Mouse (Mus musculus): ENCODE results near the gene Kif6.
A peak's percentile ranks its signal among the peaks of the same experiment; 100 is the strongest.

Kif6 gene

DNA sequence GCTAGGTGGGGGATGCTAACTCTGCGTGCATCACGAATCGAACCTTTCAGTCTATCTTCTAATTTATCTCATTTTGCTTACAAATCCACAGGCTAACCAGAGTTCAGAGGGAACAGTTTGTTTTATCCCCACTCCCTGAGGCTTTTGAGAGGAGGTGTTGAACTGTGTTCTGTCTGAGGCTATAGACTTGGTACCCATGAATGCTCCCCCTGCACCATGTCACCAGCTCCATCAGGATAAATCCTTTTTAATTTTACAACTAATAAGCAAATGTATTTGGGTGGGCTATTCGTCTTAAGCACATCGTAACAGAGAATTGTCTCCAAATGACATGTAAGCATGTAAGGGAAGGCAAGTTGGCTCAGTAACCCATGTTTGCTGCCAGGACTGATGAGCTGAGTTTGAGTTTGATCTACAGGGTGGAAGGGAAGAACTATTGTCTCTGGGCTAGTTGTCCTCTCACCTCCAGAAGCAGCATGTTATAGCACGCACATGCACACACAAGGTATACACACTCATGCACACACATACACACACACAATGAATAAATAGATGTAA is 122.4 kb downstream of the Kif6 start:
- no peak for DNase-seq (ENCODE audit: low read depth, low spot score)

DNA sequence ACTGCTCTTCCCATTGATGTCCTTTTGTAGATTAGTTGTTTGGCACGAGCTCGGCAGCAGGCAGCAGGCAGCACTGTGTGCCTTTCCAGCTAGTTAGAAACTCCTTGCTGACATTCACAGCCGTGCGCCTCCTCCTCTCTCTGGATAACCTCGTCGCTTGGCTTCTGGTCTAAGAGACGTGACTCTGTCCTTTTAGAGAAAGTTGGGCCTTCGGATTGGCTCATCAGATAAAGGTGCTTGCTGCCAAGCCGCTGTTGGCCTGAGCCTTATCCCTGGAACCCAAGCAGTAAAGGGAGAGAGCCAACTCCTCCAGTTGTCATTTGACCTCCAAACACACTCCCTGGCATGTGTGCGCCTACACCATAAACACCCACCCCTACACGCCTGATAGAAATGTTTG is 123.4 kb downstream of the Kif6 start:
- DNase-seq (ENCODE audit: low read depth, low spot score), result peak; percentile 16

DNA sequence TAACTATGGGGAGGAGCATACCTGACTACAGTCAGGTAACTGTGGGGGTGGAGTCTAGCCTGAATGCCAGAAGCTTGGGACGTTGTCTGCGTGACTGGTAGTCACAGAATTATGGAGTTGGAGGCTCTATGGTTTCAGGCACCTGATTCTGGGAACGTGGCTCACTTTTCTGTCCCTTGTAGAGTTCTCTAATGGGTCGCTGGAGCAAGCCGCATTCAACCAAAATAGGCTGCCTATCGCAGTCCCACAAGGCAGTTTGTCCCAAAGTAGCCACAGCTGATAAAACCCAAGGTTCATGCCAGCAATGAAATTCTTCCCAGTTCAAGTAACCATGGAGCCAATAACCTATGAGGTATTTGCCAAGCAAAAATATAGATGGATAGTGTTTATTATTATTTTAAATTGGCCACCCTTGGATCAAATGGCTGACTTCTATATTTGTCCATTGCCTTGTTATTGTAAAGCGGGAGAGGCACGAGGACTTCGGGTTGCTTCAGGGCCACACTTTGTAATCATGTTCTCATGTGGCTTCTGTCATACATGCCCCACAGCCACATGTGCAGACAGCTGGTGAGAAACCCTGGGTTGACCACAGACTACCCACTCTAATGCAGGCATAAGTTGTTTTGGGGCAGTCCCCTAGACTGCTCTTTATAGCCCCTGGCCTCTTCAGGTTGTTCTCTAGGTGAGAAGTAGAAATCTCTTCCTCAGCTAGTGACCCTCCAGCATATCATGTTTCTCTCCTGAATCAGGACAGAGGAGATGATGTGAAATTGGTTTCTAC is 125.2 kb downstream of the Kif6 start:
- DNase-seq (ENCODE audit: low read depth, low spot score), result no peak

DNA sequence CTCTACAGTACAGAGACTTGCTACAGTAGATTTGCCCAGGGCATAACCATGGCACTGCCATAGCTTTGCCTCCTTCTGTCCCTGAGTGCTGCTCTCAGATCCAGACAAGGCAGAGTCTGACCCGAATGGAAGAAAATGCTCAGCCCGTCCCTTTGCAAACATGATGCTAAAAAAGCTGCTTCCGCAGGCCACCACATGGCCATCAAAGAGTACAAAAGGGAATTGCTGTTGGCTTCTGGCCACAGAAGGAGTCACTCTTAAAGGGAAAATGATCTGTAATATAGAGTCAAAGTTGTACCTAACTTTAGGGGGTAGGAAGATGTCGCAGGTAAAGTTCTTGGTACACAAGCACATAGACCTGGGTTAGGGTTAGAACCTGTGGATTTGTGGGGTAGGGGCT is 126.2 kb downstream of the Kif6 start:
- no peak for DNase-seq (ENCODE audit: low read depth, low spot score)

DNA sequence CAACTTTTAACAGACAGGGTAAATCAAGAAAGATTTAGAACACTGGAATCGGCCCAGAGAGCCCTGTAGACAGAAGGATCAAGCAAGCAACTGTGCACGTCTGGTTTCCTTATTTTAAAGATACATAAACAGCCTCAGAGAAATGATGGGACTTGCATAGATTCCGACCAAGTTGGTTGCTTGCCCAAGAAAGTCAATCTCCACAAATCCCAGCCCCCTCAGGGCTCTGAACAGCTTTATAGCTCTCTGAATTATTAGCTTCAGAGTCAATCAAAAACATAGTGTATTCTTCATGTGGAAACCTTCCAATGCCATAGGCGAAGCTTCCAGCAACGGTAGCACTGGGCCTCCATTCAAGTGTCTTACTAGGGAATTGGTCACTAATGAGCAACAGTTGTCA is 127.0 kb downstream of the Kif6 start:
- DNase-seq (ENCODE audit: low read depth, low spot score), result no peak

DNA sequence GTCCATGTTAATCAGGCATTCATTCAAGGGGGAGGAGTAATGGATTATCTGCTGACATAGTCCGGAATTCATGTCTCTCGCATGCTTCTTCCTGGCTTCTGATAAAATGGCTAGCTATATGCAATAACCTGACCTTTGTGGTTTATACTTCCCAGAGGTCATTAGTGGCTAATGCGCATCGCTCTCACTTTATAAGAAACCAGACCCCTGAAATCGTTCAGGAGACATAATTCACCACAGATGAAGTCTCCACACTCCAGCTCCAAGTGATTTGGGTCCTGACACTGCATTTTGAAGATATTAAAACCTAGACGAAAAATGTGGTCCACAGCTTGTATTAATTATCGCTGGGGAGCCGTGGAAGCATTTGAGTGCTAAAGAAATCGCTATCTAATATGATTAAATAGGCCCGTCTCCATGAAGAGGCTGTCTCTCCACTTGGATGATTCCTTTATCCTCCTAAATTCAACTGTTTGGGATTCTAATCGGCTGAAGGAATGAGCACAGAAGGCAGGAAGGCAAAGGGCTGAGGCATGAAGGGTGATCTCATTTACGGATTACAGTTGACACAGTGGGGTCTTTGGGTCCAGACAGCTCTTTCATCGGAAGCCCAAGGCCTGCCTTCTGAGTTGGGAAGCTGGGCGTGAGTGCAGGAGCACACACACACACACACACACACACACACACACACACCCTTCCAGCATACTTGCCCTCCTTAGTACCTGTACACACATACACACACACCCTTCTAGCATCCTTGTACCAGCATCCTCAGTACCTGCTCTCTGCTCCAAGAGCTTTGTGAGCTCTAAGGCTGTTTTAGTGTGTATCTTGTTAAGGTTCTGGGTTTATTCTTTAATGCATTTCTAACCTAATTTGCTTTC is 128.9 kb downstream of the Kif6 start:
- DNase-seq (ENCODE audit: low read depth, low spot score), result no peak

DNA sequence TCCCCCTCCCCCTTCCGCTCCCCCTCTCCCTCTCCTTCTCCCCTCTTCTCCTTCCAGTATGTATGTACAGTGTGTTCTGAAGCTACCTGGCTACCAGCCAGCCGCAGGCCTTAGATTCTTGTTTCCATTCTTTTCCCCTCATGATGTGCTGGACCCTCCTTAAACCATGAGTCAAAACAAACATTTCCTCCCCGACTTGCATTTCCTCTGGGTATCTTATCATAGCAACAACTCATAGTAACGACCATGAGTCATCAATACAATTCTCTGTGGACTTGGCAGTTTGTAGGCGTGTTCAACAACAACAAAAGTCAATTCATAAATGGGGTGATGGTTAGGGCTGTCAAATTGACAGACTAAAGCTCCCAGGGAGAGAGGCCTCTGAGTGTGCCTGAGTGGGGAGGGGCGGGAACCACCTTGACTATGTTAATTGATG is 136.0 kb downstream of the Kif6 start:
- no peak for DNase-seq (ENCODE audit: low read depth, low spot score)

DNA sequence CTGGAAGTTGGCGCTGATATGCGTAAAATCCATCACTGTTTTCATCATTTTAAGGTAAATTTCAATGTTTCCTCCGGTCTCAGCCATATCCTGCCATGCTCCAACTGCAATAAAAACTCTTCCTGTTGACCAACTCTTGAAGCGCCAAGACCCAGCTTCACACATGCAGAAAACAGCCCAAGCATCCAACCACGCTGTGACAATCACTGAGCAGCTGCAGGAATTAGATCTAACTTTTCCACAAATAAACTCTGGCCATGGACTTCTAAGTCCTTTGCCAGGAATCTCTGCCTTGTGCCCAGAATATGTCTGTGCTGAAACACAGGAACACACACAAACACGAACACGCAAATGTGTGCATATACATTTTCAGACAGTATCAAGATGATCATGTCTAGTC is 138.9 kb downstream of the Kif6 start:
- no peak for DNase-seq (ENCODE audit: low read depth, low spot score)

DNA sequence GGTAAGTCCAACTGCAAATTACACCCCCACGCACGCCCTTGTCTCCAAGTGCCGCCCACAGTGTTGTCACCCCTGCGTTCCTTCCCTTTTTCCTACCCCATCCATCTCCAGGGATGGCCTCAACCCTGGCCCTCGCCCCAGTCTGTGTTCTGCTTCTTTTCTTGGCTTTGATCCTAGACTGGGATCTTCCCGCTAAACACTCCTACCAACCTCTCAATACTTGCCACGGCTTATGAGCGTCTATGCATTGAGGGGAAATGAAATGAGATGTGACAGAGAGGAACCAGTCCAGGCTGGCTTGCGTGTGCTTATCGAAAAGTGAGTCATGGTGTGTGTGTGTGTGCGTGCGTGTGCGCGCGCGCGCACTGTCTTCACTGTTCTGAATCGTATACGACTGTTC is 141.9 kb downstream of the Kif6 start:
- peak; percentile 26 for DNase-seq (ENCODE audit: low read depth, low spot score)

DNA sequence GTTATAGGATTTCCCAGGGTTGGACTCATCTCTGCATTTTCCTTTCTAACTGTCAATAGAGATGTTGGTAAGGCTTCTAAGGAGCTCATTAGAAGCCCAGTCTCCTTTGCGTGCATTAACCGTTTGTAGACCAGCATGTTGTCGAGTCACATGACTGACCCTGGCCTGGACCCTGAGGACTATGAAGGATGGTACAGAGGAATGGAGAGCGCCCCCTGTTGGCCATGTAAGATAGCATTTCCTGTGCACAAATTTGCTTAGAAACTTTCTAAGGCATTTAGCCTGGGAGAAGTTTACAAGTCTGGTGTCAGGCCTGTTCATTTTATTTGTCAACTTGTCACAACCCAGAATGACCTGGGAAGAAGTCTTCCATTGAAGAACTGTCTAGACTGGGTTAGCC is 144.1 kb downstream of the Kif6 start:
- DNase-seq (ENCODE audit: low read depth, low spot score), result no peak

DNA sequence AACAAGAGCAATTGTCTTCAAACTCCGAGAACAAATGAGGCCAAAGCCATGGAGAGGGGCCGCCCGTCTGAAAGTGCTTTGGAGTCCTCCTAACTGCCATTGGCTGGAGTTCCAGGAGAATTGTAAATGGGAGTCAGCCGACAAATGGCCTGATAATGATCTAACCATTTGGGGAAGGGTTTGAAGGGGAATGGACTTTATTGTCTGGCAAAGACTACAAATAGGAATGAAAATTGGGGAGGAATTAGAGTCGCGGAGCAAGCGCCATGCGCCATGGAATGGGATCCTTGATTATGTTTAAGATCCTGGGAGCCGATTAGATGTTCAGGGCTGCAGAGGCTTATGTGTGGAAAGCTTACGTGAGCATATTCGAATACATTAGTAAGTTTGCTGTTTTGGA is 146.3 kb downstream of the Kif6 start:
- DNase-seq (ENCODE audit: low read depth, low spot score), result no peak

DNA sequence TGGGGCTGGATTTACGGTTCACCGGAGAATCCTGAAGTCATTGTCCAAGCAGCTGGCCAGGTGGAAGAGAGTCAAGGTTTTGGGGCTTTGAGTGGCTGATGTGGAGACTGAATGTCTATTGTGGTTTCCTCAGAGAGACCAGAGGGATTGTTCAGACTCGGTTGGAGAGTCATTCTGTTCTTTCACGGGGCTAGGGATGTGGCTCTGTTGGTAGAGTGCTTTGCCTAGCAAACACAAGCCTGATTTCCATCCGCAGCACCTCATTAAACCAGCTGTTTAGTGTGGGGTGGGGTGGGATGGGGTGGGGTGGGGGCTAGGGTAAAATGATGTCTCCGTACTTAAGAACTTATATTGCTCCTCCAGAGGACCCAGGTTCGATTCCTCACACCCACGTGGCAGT is 146.9 kb downstream of the Kif6 start:
- DNase-seq (ENCODE audit: low read depth, low spot score), result no peak

DNA sequence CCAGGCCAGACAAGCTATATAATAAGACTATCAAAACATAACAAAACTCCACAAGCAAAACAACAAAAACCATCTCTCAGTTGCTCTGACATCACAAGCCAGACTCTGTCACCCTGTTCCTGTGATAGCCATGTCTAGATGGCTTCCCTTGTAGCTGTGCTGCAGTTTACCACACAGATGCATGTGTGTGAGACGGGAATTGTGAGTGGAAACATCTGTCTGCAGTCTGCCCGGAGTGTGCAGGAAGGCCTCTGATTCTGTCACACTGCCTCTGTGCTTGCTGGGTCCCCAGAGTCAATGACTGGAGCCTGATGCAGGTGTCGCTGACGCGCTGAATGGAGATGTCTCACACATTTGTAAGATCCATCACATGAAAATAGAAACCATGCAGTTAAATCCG is 150.0 kb downstream of the Kif6 start:
- DNase-seq (ENCODE audit: low read depth, low spot score), result no peak

DNA sequence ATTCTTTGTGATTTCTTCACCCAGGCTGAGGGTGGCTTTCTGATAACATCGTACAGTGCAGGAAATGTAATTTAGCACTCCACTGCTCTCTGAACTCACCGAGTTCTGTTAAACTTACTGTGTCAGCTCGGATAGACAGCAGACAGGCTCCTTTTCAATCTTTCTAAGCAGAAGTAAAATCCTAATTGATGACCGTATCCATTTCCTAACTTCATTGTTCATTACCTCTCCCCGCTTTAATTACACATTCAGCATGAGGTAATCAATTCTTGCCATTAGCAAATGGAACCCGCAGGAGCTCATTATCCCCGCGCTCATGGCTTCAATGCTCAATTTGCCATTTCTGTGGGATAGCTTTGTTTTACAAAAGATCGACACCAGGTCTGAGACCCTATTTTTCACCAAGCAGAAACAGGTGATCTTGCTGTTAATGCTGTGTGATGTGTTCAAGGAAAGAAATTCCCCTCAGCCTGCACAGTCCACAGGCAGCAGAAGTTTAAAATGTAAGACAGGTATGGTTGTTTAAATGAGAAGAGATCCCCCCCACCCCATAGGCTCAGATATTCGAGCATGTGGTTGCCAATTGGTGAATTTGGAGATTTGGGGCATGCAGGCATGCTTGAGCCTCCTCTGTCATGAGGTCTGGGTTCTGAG is 152.9 kb downstream of the Kif6 start:
- DNase-seq (ENCODE audit: low read depth, low spot score), result no peak

DNA sequence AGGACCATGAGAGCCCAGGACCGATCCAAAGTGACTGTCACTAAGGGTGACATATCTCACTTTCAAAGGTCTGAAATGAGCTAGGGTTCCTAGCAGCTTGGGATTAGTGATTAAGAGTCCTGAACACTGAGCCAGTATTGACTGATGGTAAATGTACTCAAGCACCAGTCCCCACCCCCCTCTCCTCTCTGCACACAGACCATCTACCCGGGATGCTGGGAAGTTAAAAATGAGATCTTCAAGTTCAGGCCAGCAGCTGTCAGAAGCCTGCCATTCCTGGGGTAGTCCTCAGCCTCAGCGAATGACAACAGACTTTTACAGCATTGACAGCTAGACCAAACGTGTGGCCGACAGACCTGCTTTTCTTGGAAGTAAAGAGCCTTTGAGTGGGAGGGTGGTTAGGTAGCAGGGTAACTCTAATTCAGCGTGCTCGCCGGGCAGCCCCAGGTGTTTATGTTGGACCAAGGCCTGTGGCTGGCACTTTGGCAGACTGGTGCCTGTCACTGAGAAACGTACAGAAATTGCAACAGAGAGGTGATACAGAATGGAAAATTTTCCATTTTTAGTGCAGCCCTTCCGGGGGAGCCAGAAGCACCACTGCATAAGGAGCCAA is 156.9 kb downstream of the Kif6 start:
- DNase-seq (ENCODE audit: low read depth, low spot score), result no peak

DNA sequence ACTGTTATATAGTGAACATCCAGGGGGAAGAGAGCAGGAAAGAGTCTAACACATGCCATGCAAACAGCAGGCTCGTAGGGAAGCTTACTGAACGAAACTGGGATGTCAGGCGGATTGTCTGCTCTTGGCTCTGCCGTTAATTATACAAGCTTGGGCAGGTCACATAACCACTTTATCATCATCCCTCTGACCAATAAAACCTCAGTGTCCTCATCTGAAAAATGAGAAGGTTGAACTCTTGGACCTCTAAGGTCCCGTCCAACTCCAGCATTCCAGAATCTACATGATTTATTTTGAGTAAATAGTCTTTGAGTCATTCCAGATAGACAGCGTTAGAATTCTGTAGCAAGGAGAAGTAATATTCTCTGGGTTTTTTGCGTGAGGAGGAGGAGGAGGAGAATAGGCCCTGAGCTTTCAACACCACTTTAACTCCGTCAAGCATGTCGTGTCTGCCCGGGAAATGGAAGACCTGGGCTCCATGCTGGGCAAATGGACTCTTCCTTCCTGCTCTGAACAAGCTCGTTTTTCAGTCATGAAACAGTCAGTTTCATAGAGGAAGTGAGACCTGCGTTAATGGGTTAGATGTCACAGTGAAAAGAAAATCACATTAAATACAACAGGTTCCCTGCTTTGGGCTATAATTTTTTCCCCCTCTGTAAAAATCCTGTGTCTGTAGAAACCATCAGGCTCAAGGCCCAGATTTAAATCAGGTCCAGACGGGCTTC is 162.3 kb downstream of the Kif6 start:
- DNase-seq (ENCODE audit: low read depth, low spot score), result no peak

DNA sequence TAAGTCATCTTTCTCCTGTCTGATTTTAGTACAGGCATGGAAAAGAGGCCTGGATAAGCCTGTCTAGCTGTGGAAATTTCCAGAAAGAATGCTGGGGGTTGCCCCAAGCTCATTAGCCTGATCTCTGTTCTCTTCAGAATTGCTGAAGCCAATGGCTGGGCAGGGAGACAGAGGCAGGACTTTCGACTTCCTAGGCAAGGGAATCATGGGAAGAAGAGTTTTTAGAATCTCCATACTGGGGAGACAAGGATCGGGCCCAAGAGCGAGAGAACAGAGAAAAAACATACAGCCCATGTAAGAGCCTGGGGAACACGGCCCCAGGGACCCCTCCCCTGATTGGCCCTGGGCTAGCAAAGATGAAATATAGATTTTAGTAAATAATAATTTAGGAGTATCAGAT is 164.1 kb downstream of the Kif6 start:
- DNase-seq (ENCODE audit: low read depth, low spot score), result no peak

DNA sequence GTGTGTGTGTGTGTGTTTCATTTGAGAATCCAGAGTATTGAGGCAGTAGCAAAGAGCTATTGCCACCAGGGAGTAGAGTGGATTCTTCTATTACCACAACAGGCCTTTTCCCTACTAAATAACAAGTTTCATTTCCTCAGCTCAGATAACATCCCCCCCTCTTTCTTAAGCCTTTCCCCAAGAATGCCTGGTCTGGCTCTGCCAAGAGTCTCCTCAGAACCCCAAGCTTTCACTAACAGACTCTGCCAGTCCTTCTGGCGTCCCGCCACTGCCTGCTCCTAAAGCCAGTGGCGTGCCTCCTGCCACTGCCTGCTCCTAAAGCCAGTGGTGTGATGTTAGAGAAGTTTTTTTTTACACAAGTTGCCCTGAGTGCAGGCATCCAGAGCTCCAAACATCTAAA is 164.6 kb downstream of the Kif6 start:
- no peak for DNase-seq (ENCODE audit: low read depth, low spot score)

DNA sequence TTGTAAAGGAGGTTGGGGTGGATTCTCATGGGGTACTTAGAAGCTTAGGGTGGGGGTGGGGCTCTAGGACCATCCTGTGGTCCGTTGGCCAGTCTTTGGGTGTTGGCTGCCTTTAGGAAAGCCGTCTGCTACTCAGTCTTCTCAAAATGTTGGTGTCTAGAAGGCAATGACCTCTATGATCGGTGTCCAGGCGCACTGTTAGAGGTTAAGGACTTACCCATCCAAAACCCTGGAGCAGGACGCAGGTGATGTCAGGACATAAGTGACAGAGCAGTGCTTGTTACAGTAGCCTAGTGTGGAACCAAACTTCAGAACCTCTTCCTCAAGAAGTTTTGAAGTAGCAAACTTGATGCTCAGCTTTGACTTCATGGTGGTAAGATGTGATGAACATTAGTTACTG is 170.9 kb downstream of the Kif6 start:
- no peak for DNase-seq (ENCODE audit: low read depth, low spot score)

DNA sequence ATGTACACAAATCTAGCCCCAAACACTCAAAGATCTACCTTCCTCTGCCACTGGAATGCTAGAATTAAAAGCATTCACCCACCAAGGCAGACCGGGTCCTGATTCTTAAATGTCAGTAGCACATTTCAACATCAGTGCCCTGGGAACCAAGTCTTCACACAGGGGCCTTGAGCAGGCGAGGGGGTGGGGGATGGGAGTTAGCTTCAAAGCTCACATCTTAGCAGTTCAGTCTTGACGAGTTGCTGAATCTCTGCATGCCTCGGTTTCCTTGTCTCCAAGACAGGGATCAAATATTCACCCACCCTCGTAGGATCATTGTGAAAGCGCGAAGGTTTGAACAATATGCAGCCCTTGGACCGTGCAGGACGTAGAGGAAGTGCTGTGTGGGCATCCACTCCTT is 172.4 kb downstream of the Kif6 start:
- DNase-seq (ENCODE audit: low read depth, low spot score), result no peak

All from brain, adult 2 months (tissue).